Mouse (Mus musculus) hindbrain, embryonic 11.5 days (tissue): Measurements from ENCODE around the gene Grasp. TPM values are rescaled to one million over a fixed set of nuclear protein-coding genes. Genes with fewer than 3 reads are reported as not detected.

Experiments
- ATAC-seq: fragments of 200-750 bp; cut with Nextera tagmentation; 2 replicates; pipeline ENCODE4 v1.8.0; 2017; ENCODE audit warnings: mild to moderate bottlenecking, moderate TSS enrichment, moderate library complexity; ENCODE audit not compliant: low FRiP score
- DNase-seq: peaks from one replicate; pipeline ENCODE4 v3.0.0-alpha.2; 2015; ENCODE audit warnings: low spot score
- H3K27ac ChIP-seq: fragments of 300-500 bp; sonication (generic); 2 replicates; pipeline ENCODE4 v1.5.1; 2014; ENCODE audit warnings: mild to moderate bottlenecking, low read depth, low read length
- H3K27me3 ChIP-seq: fragments of 300-500 bp; sonication (generic); 2 replicates; pipeline ENCODE4 v1.6.1; 2014; ENCODE audit warnings: mild to moderate bottlenecking, low read length, moderate library complexity, mixed read lengths; ENCODE audit not compliant: control insufficient read depth, insufficient read depth
- H3K36me3 ChIP-seq: fragments of 300-500 bp; sonication (generic); 2 replicates; pipeline ENCODE4 v1.6.1; 2014; ENCODE audit warnings: mild to moderate bottlenecking, low read length, moderate library complexity, mixed read lengths; ENCODE audit not compliant: control insufficient read depth, insufficient read depth
- H3K4me1 ChIP-seq: fragments of 300-500 bp; sonication (generic); replicated peaks from 2 replicates; pipeline ENCODE4 v1.6.1; 2014; ENCODE audit warnings: low read length, mixed read lengths; ENCODE audit not compliant: control insufficient read depth, insufficient read depth
- H3K4me2 ChIP-seq: fragments of 300-500 bp; sonication (generic); replicated peaks from 2 replicates; pipeline ENCODE4 v1.6.1; 2014; ENCODE audit warnings: mild to moderate bottlenecking, low read depth, low read length
- H3K4me3 ChIP-seq: fragments of 300-500 bp; sonication (generic); 2 replicates; pipeline ENCODE4 v1.5.1; 2014; ENCODE audit warnings: low read depth, low read length
- H3K9ac ChIP-seq: fragments of 300-500 bp; sonication (generic); 2 replicates; pipeline ENCODE4 v1.6.1; 2014; ENCODE audit warnings: low read depth, low read length
- H3K9me3 ChIP-seq: fragments of 300-500 bp; sonication (generic); 2 replicates; pipeline ENCODE4 v1.6.1; 2016; ENCODE audit warnings: low read length; ENCODE audit not compliant: control insufficient read depth
- WGBS: fragments of 180-500 bp; shearing (Covaris S2); extraction: QIAGEN DNeasy Blood & Tissue Kit; methylation state at CpG from one replicate; pipeline ENCODE4 v1.1.7; 2014; 5-methylcytosine and 5-hydroxymethylcytosine counted together
- polyA plus RNA-seq: library from polyadenylated mRNA; unstranded; fragments of >200 nt; fragmentation: Nextera tagmentation; extraction: Ambion mirVana; gene quantifications from 2 replicates; pipeline ENCODE4 v1.2.1, GENCODE M21; 2014

Grasp gene
- polyA plus RNA-seq, 1 experiment from 2014 or later: 4.5 TPM

- no peak for DNase-seq
- 25% methylated on average over 12 of the region's 12 CpGs for WGBS
- H3K4me3 ChIP-seq: no peak overlapping the region
- H3K36me3 ChIP-seq: no peaks in the 10 kb centered on the region
- H3K27ac ChIP-seq: no peak overlapping the region
- H3K9ac ChIP-seq: no peak overlapping the region
- ATAC-seq: peak; percentile 36; the same call in 1 of the 2 replicates
- no peaks in the 10 kb centered on the region for H3K9me3 ChIP-seq
- H3K27me3 ChIP-seq: peaks cover 3% of the 10 kb centered on the region; the same call in 1 of the 2 replicates
- no peak overlapping the region; the same call in 1 of the 2 replicates for H3K4me2 ChIP-seq
- H3K4me1 ChIP-seq: no peaks in the 10 kb centered on the region; the same call in 1 of the 2 replicates
Observed at GRCm38 (mm10) chr15:101235728-101236327, 11.8 kb downstream of the Grasp start.

GRCm38 (mm10) chr15:101236878-101237277 is 12.9 kb downstream of the Grasp start:
- ATAC-seq (no peak), DNase-seq (peak; percentile 76)
- no peaks in the 10 kb centered on the region for H3K36me3 ChIP-seq
- H3K9me3 ChIP-seq: no peaks in the 10 kb centered on the region
- no peak overlapping the region for H3K9ac ChIP-seq
- 15% methylated on average over 3 of the region's 3 CpGs for WGBS
- H3K4me3 ChIP-seq: no peak overlapping the region
- H3K4me1 ChIP-seq: no peaks in the 10 kb centered on the region; the same call in 1 of the 2 replicates
- H3K27me3 ChIP-seq: peaks cover 3% of the 10 kb centered on the region; the same call in 1 of the 2 replicates
- no peak overlapping the region for H3K27ac ChIP-seq
- no peak overlapping the region for H3K4me2 ChIP-seq

GRCm38 (mm10) chr15:101238885-101239511 is 15.0 kb downstream of the Grasp start:
- peak overlapping the region; percentile 34 for H3K9ac ChIP-seq
- H3K27ac ChIP-seq: no peak overlapping the region
- peaks cover 3% of the 10 kb centered on the region; the same call in 1 of the 2 replicates for H3K27me3 ChIP-seq
- H3K9me3 ChIP-seq: no peaks in the 10 kb centered on the region
- ATAC-seq: peak; percentile 50; the same call in 1 of the 2 replicates
- H3K4me3 ChIP-seq: peak overlapping the region; percentile 8
- no peaks in the 10 kb centered on the region for H3K36me3 ChIP-seq
- H3K4me1 ChIP-seq: no peaks in the 10 kb centered on the region; the same call in 1 of the 2 replicates
- H3K4me2 ChIP-seq: peak overlapping the region; percentile 42
- DNase-seq: peak; percentile 77
- 6% methylated on average over 28 of the region's 28 CpGs for WGBS

- DNase-seq (no peak), ATAC-seq (no peak)
- Histone ChIP-seq H3K9me3 (no peaks in the 10 kb centered on the region), H3K27ac (no peak overlapping the region), H3K4me1 (no peaks in the 10 kb centered on the region; the same call in 1 of the 2 replicates), H3K27me3 (peaks cover 3% of the 10 kb centered on the region; the same call in 1 of the 2 replicates), H3K36me3 (no peaks in the 10 kb centered on the region), H3K4me3 (no peak overlapping the region), H3K9ac (no peak overlapping the region), H3K4me2 (no peak overlapping the region)
- WGBS: 66% methylated on average over 8 of the region's 8 CpGs
Observed at GRCm38 (mm10) chr15:101239821-101240220, 15.8 kb downstream of the Grasp start.

GRCm38 (mm10) chr15:101240799-101241204 is 16.8 kb downstream of the Grasp start:
- Histone ChIP-seq H3K36me3 (no peaks in the 10 kb centered on the region), H3K27ac (no peak overlapping the region), H3K27me3 (peaks cover 3% of the 10 kb centered on the region; the same call in 1 of the 2 replicates), H3K4me3 (no peak overlapping the region), H3K4me1 (no peaks in the 10 kb centered on the region), H3K9me3 (no peaks in the 10 kb centered on the region), H3K4me2 (no peak overlapping the region; the same call in 1 of the 2 replicates), H3K9ac (no peak overlapping the region)
- DNase-seq (peak; percentile 89), ATAC-seq (peak; percentile 39; the same call in 1 of the 2 replicates)
- WGBS: 21% methylated on average over 10 of the region's 10 CpGs

- peaks cover 3% of the 10 kb centered on the region; the same call in 1 of the 2 replicates for H3K27me3 ChIP-seq
- no peaks in the 10 kb centered on the region for H3K9me3 ChIP-seq
- 72% methylated on average over 9 of the region's 9 CpGs for WGBS
- H3K4me1 ChIP-seq: no peaks in the 10 kb centered on the region
- H3K27ac ChIP-seq: no peak overlapping the region
- no peak for ATAC-seq
- no peak overlapping the region for H3K9ac ChIP-seq
- no peak overlapping the region for H3K4me3 ChIP-seq
- no peaks in the 10 kb centered on the region for H3K36me3 ChIP-seq
- H3K4me2 ChIP-seq: no peak overlapping the region; the same call in 1 of the 2 replicates
- DNase-seq: no peak
Observed at GRCm38 (mm10) chr15:101241236-101241635, 17.2 kb downstream of the Grasp start.

GRCm38 (mm10) chr15:101241853-101242252 is 17.9 kb downstream of the Grasp start:
- H3K9ac ChIP-seq: no peak overlapping the region
- no peaks in the 10 kb centered on the region for H3K9me3 ChIP-seq
- H3K36me3 ChIP-seq: no peaks in the 10 kb centered on the region
- no peak overlapping the region for H3K4me3 ChIP-seq
- no peaks in the 10 kb centered on the region for H3K4me1 ChIP-seq
- 68% methylated on average over 9 of the region's 9 CpGs for WGBS
- DNase-seq (no peak), ATAC-seq (no peak)
- H3K4me2 ChIP-seq: no peak overlapping the region
- H3K27ac ChIP-seq: no peak overlapping the region
- peaks cover 3% of the 10 kb centered on the region; the same call in 1 of the 2 replicates for H3K27me3 ChIP-seq

GRCm38 (mm10) chr15:101242645-101243044 is 18.7 kb downstream of the Grasp start:
- Histone ChIP-seq H3K27me3 (peaks cover 3% of the 10 kb centered on the region; the same call in 1 of the 2 replicates), H3K4me3 (no peak overlapping the region), H3K9ac (no peak overlapping the region), H3K27ac (no peak overlapping the region), H3K36me3 (no peaks in the 10 kb centered on the region), H3K4me2 (no peak overlapping the region), H3K4me1 (no peaks in the 10 kb centered on the region), H3K9me3 (no peaks in the 10 kb centered on the region)
- DNase-seq: peak; percentile 39
- WGBS: 24% methylated on average over 8 of the region's 8 CpGs
- ATAC-seq: no peak
